Mouse (Mus musculus): ENCODE measurements around the gene Zkscan4. TPM values are rescaled to one million over a fixed set of nuclear protein-coding genes. Genes with fewer than 3 reads are reported as not detected.
"Not testable (repeated sequence)": the region's sequence is repeated elsewhere in the genome, so short reads cannot be mapped to it uniquely, and the experiment has no call there.

Zkscan4 gene
- polyA plus RNA-seq, 1 experiment from 2014 or later = 3.9 TPM

- ATAC-seq (ENCODE audit: low FRiP score) (no peak), DNase-seq (ENCODE audit: low spot score, missing footprints) (no peak)
- H3K27me3 ChIP-seq (ENCODE audit: control insufficient read depth, insufficient read depth, low read length) = no peaks in the 10 kb centered on the region; the same call in 1 of the 2 replicates
- H3K9ac ChIP-seq (ENCODE audit: low read length) = no peak overlapping the region
- H3K4me3 ChIP-seq (ENCODE audit: low read depth, low read length) = no peak overlapping the region
- no peaks in the 10 kb centered on the region for H3K36me3 ChIP-seq (ENCODE audit: control insufficient read depth, insufficient read depth, low read length)
- H3K4me2 ChIP-seq = no peak overlapping the region; the same call in 1 of the 2 replicates
- no peak overlapping the region for H3K27ac ChIP-seq (ENCODE audit: low read depth, low read length)
- WGBS = 80% methylated on average over 3 of the region's 3 CpGs
- H3K4me1 ChIP-seq (ENCODE audit: control insufficient read depth, insufficient read depth, low read length) = peaks cover 6% of the 10 kb centered on the region
- no peaks in the 10 kb centered on the region for H3K9me3 ChIP-seq (ENCODE audit: control insufficient read depth, low read length)
These were observed 24.6 kb upstream of the Zkscan4 start for GRCm38 (mm10) chr13:21454133-21454532.

GRCm38 (mm10) chr13:21456347-21456746 lies 22.4 kb upstream of the Zkscan4 start:
- DNase-seq (ENCODE audit: low spot score, missing footprints) (peak; percentile 44), ATAC-seq (ENCODE audit: low FRiP score) (no peak)
- H3K36me3 ChIP-seq (ENCODE audit: control insufficient read depth, insufficient read depth, low read length) = no peaks in the 10 kb centered on the region
- WGBS = 11% methylated on average over 4 of the region's 4 CpGs
- no peaks in the 10 kb centered on the region for H3K9me3 ChIP-seq (ENCODE audit: control insufficient read depth, low read length)
- H3K4me1 ChIP-seq (ENCODE audit: control insufficient read depth, insufficient read depth, low read length) = peaks cover 6% of the 10 kb centered on the region
- no peak overlapping the region for H3K4me3 ChIP-seq (ENCODE audit: low read depth, low read length)
- no peak overlapping the region for H3K9ac ChIP-seq (ENCODE audit: low read length)
- H3K27me3 ChIP-seq (ENCODE audit: control insufficient read depth, insufficient read depth, low read length) = no peaks in the 10 kb centered on the region; the same call in 1 of the 2 replicates
- no peak overlapping the region for H3K27ac ChIP-seq (ENCODE audit: low read depth, low read length)
- H3K4me2 ChIP-seq = no peak overlapping the region

DNA sequence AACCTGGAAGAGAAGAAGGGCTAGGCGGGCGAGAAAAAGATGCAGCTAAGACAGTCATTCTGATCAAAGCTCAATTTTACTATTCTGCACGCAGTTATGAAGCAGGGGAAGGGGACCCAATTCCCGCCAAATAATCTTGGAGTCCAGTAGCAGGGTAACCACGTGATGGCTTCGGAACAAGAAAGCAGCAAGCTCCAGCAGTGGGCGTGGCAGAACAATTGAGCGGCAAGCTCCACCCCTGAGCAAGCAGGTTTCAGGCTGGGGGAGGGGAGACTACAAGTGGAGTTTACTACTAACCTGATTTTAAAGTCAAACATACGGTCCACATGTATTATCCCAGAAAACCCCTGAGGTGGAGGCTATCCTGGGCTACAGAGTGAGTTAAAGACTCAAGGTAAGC lies 16.2 kb upstream of the Zkscan4 start:
- ATAC-seq (ENCODE audit: low FRiP score); H3K27ac ChIP-seq (ENCODE audit: low read depth, low read length); H3K9ac ChIP-seq (ENCODE audit: low read length); H3K36me3 ChIP-seq (ENCODE audit: control insufficient read depth, insufficient read depth, low read length); DNase-seq (ENCODE audit: low spot score, missing footprints); H3K9me3 ChIP-seq (ENCODE audit: control insufficient read depth, low read length); H3K4me2 ChIP-seq; H3K4me3 ChIP-seq (ENCODE audit: low read depth, low read length); H3K4me1 ChIP-seq (ENCODE audit: control insufficient read depth, insufficient read depth, low read length); H3K27me3 ChIP-seq (ENCODE audit: control insufficient read depth, insufficient read depth, low read length): not testable (repeated sequence)
- WGBS = 54% methylated on average over 9 of the region's 9 CpGs

- H3K4me3 ChIP-seq (ENCODE audit: low read depth, low read length) = no peak overlapping the region
- peaks cover 2% of the 10 kb centered on the region; the same call in 1 of the 2 replicates for H3K9me3 ChIP-seq (ENCODE audit: control insufficient read depth, low read length)
- no peak overlapping the region for H3K27ac ChIP-seq (ENCODE audit: low read depth, low read length)
- no peak for DNase-seq (ENCODE audit: low spot score, missing footprints)
- H3K9ac ChIP-seq (ENCODE audit: low read length) = no peak overlapping the region
- H3K36me3 ChIP-seq (ENCODE audit: control insufficient read depth, insufficient read depth, low read length) = no peaks in the 10 kb centered on the region
- ATAC-seq (ENCODE audit: low FRiP score) = no peak
- 0 out of 2 replicates have a peak, but pooled peaks cover 2% of the 10 kb centered on the region for H3K4me1 ChIP-seq (ENCODE audit: control insufficient read depth, insufficient read depth, low read length)
- no peaks in the 10 kb centered on the region; the same call in 1 of the 2 replicates for H3K27me3 ChIP-seq (ENCODE audit: control insufficient read depth, insufficient read depth, low read length)
- no peak overlapping the region for H3K4me2 ChIP-seq
- 82% methylated on average over 10 of the region's 10 CpGs for WGBS
These were observed 11.4 kb upstream of the Zkscan4 start for GRCm38 (mm10) chr13:21467336-21467735.

- 0 out of 2 replicates have a peak within 1 kb of the TSS, but pooled peaks have one; percentile 1 for H3K27ac ChIP-seq (ENCODE audit: low read depth, low read length)
- whole genome bisulfite sequencing = under 1% methylated on average over 54 of the region's 54 CpGs
- no peaks in the 10 kb centered on the region for H3K36me3 ChIP-seq (ENCODE audit: control insufficient read depth, insufficient read depth, low read length)
- H3K4me1 ChIP-seq (ENCODE audit: control insufficient read depth, insufficient read depth, low read length) = 0 out of 2 replicates have a peak, but pooled peaks cover 2% of the 10 kb centered on the region
- H3K9me3 ChIP-seq (ENCODE audit: control insufficient read depth, low read length) = no peaks in the 10 kb centered on the region
- DNase-seq (ENCODE audit: low spot score, missing footprints) = peak; percentile 97
- peak within 1 kb of the TSS; percentile 70 for H3K9ac ChIP-seq (ENCODE audit: low read length)
- H3K4me2 ChIP-seq = peak within 1 kb of the TSS; percentile 67
- H3K27me3 ChIP-seq (ENCODE audit: control insufficient read depth, insufficient read depth, low read length) = no peaks in the 10 kb centered on the region; the same call in 1 of the 2 replicates
- peak; percentile 99 for ATAC-seq (ENCODE audit: low FRiP score)
- H3K4me3 ChIP-seq (ENCODE audit: low read depth, low read length) = peak within 1 kb of the TSS; percentile 42
These were observed 10.4 kb upstream of the Zkscan4 start, which contains the start of gene Nkapl for GRCm38 (mm10) chr13:21468061-21469019. Gene Nkapl (minus strand): TSS chr13:21468509.

DNA sequence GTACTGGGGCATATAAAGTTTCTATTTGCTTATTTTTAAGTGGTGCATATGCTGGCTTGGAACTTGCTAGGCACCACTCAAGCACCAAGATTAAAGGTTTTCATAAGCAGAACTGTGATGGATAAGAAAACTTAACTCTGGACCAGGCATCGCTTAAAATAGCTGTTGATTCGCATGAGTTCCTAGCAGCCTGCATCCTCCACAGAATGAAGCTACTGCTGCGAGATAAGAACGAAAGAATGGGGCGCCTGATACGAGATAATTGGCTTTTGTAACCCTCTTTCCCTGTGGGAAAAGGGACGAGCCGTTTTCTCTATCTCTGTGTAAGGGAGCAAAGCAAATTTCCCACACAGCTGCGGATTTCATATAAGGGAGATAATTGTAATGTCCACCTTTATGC lies 9.6 kb upstream of the Zkscan4 start:
- no peaks in the 10 kb centered on the region for H3K9me3 ChIP-seq (ENCODE audit: control insufficient read depth, low read length)
- no peak overlapping the region for H3K27ac ChIP-seq (ENCODE audit: low read depth, low read length)
- no peaks in the 10 kb centered on the region for H3K36me3 ChIP-seq (ENCODE audit: control insufficient read depth, insufficient read depth, low read length)
- 17% methylated on average over 9 of the region's 9 CpGs for WGBS
- DNase-seq (ENCODE audit: low spot score, missing footprints) = peak; percentile 84
- no peaks in the 10 kb centered on the region; the same call in 1 of the 2 replicates for H3K27me3 ChIP-seq (ENCODE audit: control insufficient read depth, insufficient read depth, low read length)
- H3K4me1 ChIP-seq (ENCODE audit: control insufficient read depth, insufficient read depth, low read length) = 0 out of 2 replicates have a peak, but pooled peaks cover 2% of the 10 kb centered on the region
- H3K4me3 ChIP-seq (ENCODE audit: low read depth, low read length) = no peak overlapping the region
- peak overlapping the region; percentile 67; the same call in 1 of the 2 replicates for H3K4me2 ChIP-seq
- no peak overlapping the region for H3K9ac ChIP-seq (ENCODE audit: low read length)
- ATAC-seq (ENCODE audit: low FRiP score) = no peak

- DNase-seq (ENCODE audit: low spot score, missing footprints) = no peak
- WGBS = 26% methylated on average over 4 of the region's 4 CpGs
- no peak for ATAC-seq (ENCODE audit: low FRiP score)
These were observed 6.3 kb upstream of the Zkscan4 start for GRCm38 (mm10) chr13:21472427-21472826.

DNA sequence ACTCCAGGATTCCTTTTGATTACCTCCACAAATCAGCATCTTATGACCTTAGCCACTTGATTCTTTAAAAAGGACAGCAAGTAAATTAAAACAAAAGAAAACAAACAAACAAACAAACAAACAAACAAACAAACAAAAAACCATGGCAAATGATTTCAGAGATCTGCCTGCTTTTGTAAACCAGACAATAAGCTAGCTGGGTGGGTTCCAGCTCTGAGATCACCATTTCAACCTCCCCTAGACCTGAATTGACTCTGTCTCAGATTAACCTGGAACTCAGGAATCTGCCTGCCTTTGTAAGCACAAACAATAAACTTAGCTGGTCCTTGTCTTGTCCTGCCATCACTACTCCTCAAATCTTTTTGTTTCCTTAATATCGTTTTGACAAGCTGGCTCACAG lies 8.2 kb downstream of the Zkscan4 start:
- no peaks in the 10 kb centered on the region for H3K4me1 ChIP-seq (ENCODE audit: control insufficient read depth, insufficient read depth, low read length)
- DNase-seq (ENCODE audit: low spot score, missing footprints) (no peak), ATAC-seq (ENCODE audit: low FRiP score) (no peak)
- 90% methylated on average over 1 of the region's 1 CpGs for WGBS
- H3K9ac ChIP-seq (ENCODE audit: low read length) = no peak overlapping the region
- H3K27me3 ChIP-seq (ENCODE audit: control insufficient read depth, insufficient read depth, low read length) = no peaks in the 10 kb centered on the region
- no peak overlapping the region for H3K4me3 ChIP-seq (ENCODE audit: low read depth, low read length)
- no peak overlapping the region for H3K27ac ChIP-seq (ENCODE audit: low read depth, low read length)
- H3K36me3 ChIP-seq (ENCODE audit: control insufficient read depth, insufficient read depth, low read length) = no peaks in the 10 kb centered on the region
- no peaks in the 10 kb centered on the region for H3K9me3 ChIP-seq (ENCODE audit: control insufficient read depth, low read length)
- H3K4me2 ChIP-seq = no peak overlapping the region

More at GRCm38 (mm10) chr13:21472427-21472826, 6.3 kb upstream of the Zkscan4 start:
- Histone ChIP-seq H3K4me1 (ENCODE audit: control insufficient read depth, insufficient read depth, low read length) (0 out of 2 replicates have a peak, but pooled peaks cover 2% of the 10 kb centered on the region), H3K36me3 (ENCODE audit: control insufficient read depth, insufficient read depth, low read length) (no peaks in the 10 kb centered on the region), H3K9me3 (ENCODE audit: control insufficient read depth, low read length) (no peaks in the 10 kb centered on the region), H3K27me3 (ENCODE audit: control insufficient read depth, insufficient read depth, low read length) (no peaks in the 10 kb centered on the region; the same call in 1 of the 2 replicates), H3K27ac (ENCODE audit: low read depth, low read length) (no peak overlapping the region), H3K9ac (ENCODE audit: low read length) (no peak overlapping the region; the same call in 1 of the 2 replicates), H3K4me3 (ENCODE audit: low read depth, low read length) (no peak overlapping the region), H3K4me2 (no peak overlapping the region)

GRCm38 (mm10) chr13:21492847-21493246 lies 14.1 kb downstream of the Zkscan4 start:
- H3K4me1 ChIP-seq (ENCODE audit: control insufficient read depth, insufficient read depth, low read length) = no peaks in the 10 kb centered on the region
- H3K4me2 ChIP-seq = no peak overlapping the region
- H3K27ac ChIP-seq (ENCODE audit: low read depth, low read length) = no peak overlapping the region
- no peak for ATAC-seq (ENCODE audit: low FRiP score)
- H3K27me3 ChIP-seq (ENCODE audit: control insufficient read depth, insufficient read depth, low read length) = no peaks in the 10 kb centered on the region
- H3K4me3 ChIP-seq (ENCODE audit: low read depth, low read length) = no peak overlapping the region
- H3K36me3 ChIP-seq (ENCODE audit: control insufficient read depth, insufficient read depth, low read length) = no peaks in the 10 kb centered on the region
- 94% methylated on average over 5 of the region's 5 CpGs for WGBS
- no peaks in the 10 kb centered on the region for H3K9me3 ChIP-seq (ENCODE audit: control insufficient read depth, low read length)
- no peak for DNase-seq (ENCODE audit: low spot score, missing footprints)
- no peak overlapping the region for H3K9ac ChIP-seq (ENCODE audit: low read length)

Data from midbrain, embryonic 11.5 days (tissue).